Mouse (Mus musculus) naive thymus-derived CD4-positive, alpha-beta T cell, adult 2 months (primary cell): ENCODE measurements around the gene Carmil3.

Source experiments
- DNase-seq: peaks from one replicate; pipeline ENCODE4 v3.0.0-alpha.2; 2011; ENCODE audit warnings: low read depth

Carmil3 gene

GRCm38 (mm10) chr14:55490361-55491201 lies at the start of gene Carmil3:
Carmil3 (plus strand) TSS chr14:55490651.
- peak; percentile 72 for DNase-seq

- no peak for DNase-seq
Measured at GRCm38 (mm10) chr14:55457693-55458092, 32.8 kb upstream of the Carmil3 start.

DNA sequence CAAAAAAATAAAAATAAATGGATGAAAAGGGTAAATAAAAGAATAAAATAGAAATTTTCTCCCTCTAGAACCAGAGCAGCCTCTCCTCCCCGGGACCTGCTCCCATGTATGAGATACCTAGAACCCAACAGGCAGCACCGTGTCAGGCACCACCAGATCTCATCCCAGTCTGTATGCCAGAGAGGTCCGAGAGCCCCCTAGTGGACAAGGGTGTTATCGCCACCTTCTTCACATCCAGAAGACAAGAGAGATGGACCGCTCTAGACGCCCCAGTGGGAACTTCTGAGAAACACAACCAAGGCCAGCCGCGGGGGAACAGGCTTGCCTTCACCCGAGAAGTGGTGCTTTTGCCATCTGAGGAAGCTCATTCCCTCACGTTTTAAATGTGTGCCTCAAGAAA lies 32.2 kb upstream of the Carmil3 start:
- DNase-seq: peak; percentile 79

GRCm38 (mm10) chr14:55458761-55459160 lies 31.7 kb upstream of the Carmil3 start:
- DNase-seq: no peak

GRCm38 (mm10) chr14:55459796-55460195 lies 30.7 kb upstream of the Carmil3 start:
- DNase-seq: no peak

GRCm38 (mm10) chr14:55460297-55460696 lies 30.2 kb upstream of the Carmil3 start:
- DNase-seq: no peak

- no peak for DNase-seq
Measured at GRCm38 (mm10) chr14:55461757-55462156, 28.7 kb upstream of the Carmil3 start.

- no peak for DNase-seq
Measured at GRCm38 (mm10) chr14:55466481-55466880, 24.0 kb upstream of the Carmil3 start.

- no peak for DNase-seq
Measured at GRCm38 (mm10) chr14:55467108-55467507, 23.3 kb upstream of the Carmil3 start.

GRCm38 (mm10) chr14:55468301-55468741 lies 22.1 kb upstream of the Carmil3 start:
- DNase-seq: no peak

DNA sequence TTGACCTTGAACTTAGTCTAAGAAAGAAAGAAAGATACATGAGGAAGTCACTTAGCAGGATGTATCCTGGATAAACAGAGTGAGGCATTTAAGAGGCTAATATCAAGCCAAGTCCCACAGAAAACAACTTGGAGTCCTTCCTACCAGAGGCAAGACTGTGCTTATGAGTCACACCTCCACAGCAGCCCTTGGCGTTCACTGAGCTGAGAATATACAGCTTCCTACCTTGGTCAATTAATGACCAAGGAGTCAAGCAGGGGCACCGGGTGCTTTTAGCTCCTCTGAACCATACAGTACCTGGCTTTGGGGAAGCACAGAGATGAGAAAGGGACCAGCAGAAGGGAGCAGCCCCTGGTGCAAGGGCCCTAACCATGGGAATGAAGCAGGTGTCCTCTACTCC lies 21.4 kb upstream of the Carmil3 start:
- DNase-seq: no peak

- DNase-seq: no peak
Measured at GRCm38 (mm10) chr14:55469821-55470220, 20.6 kb upstream of the Carmil3 start.

- DNase-seq: no peak
Measured at GRCm38 (mm10) chr14:55470806-55471205, 19.6 kb upstream of the Carmil3 start.

GRCm38 (mm10) chr14:55475654-55476053 lies 14.8 kb upstream of the Carmil3 start:
- no peak for DNase-seq

- no peak for DNase-seq
Measured at GRCm38 (mm10) chr14:55477421-55477820, 13.0 kb upstream of the Carmil3 start.

DNA sequence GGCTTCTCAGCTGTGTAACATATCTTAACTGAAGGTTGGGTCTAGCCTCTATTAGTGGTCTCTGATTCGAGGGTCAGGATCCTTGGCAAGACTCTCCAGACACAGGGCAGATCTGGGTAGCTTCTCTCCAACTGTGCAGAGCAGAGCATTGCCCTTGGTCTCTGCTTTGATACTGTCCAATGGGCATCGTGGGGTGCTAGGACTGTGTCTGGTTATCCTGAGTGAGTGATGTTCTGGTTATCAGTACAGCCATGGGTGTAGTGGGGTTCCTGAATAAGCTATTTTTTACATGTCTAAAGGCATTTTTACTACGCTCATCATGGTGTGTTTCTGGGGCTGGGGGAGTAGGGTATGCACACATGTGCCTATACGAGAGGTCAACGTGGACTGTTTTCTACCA lies 12.6 kb upstream of the Carmil3 start:
- DNase-seq: no peak

DNA sequence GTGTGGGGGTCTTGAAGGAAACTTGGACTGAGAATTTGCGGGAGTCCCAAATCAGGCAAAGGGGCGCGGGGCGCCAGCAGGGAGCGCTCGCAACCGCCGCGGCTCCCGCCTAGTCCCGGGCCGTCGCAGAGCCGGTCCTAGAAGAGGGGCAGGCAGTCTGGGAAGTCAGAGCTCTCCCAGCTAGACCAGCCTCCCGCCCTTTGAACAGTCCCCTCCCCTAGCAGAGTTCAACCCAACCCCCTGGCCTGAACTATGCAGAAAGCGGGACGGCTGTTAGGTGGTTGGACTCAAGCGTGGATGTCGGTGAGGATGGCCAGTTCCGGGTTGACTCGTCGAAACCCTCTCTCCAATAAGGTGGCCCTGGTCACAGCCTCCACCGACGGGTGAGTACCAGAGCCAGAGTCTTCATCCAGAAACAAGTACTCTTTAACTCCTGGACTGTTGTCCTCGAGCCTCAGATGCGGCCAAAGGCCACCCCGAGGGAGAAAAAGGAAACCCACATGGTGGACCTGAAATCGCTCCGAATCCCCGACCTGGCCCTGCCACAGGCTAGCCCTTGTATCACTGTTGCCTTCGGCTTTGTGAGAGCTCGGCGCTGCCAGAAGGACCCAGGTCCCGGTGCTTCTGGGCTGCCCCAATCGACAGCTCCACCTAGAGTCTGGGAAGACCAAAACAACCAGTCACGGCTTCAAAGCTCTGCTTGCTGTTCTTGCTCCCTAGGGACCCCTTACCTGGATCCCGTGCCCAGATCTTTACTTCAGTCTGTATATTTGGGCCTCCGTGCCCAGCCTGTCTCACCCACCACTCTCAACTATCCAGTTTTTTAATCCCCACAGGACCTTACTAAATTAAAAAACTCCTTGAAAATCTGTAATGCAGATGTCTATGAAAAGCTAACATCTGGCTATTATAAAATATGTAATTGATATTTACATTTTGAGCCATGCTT lies 11.5 kb upstream of the Carmil3 start, which contains the start of gene Dhrs4:
Gene Dhrs4 (plus strand): TSS at position 108 of the 949 bp plus-strand sequence.
- peak; percentile 87 for DNase-seq

DNA sequence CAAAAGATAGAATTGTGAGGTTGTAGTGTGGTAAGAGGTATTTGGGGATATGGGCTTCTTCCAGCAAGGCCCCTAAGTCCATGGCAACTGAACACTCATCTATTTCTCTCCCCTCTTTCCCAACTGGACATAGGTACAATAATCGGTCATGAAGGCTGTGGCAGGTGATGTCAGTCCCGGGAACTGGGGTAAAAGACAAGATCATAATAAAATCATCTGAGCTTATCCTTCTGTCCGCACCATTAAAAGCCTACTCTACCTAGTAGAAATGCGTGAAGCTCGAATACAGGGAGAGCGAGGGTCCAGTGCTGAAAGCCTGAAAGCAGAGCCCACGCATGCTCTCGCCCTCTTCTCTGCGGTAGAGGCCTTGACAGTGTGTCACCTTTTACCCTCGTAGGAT lies 10.8 kb upstream of the Carmil3 start:
- no peak for DNase-seq

- DNase-seq: no peak
Measured at GRCm38 (mm10) chr14:55484430-55485085, 5.9 kb upstream of the Carmil3 start.

DNA sequence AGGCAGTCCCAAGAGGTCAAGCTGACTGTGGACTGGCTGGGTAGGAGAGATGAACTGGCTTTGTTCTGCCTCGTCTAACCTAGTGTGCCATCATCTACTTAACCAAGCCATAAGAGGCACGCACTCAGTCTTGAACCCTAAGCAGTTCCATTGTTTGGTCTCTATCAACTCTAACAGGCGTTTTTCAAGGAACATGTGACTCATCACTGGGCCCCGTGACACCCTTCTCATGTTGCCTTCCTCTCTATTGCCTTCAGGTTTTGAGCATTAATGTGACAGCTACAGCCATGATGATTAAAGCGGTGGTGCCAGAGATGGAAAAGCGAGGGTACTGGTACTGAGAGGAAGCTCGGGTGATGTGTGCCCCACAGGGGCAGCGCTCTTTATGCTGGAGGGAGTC lies 3.6 kb upstream of the Carmil3 start:
- no peak for DNase-seq

- DNase-seq: peak; percentile 43
Measured at GRCm38 (mm10) chr14:55491291-55491833, 911 bp downstream of the Carmil3 start.

GRCm38 (mm10) chr14:55492103-55492502 lies 1.7 kb downstream of the Carmil3 start:
- no peak for DNase-seq
